Mouse (Mus musculus) urinary bladder, postnatal 4 days (tissue): ENCODE measurements at regions not wholly inside any gene's neighbourhood (a gene's known extent, or its start where the extent isn't known, plus 50 kb on each side); places are given as distances from the start of the nearest gene placed in this dataset.

ENCODE experiments used
- DNase-seq, 2 experiments: peaks; one replicate each; pipeline ENCODE4 v3.0.0; 2021 to 2022; ENCODE audit warnings: low spot score in 2 of 2

DNA sequence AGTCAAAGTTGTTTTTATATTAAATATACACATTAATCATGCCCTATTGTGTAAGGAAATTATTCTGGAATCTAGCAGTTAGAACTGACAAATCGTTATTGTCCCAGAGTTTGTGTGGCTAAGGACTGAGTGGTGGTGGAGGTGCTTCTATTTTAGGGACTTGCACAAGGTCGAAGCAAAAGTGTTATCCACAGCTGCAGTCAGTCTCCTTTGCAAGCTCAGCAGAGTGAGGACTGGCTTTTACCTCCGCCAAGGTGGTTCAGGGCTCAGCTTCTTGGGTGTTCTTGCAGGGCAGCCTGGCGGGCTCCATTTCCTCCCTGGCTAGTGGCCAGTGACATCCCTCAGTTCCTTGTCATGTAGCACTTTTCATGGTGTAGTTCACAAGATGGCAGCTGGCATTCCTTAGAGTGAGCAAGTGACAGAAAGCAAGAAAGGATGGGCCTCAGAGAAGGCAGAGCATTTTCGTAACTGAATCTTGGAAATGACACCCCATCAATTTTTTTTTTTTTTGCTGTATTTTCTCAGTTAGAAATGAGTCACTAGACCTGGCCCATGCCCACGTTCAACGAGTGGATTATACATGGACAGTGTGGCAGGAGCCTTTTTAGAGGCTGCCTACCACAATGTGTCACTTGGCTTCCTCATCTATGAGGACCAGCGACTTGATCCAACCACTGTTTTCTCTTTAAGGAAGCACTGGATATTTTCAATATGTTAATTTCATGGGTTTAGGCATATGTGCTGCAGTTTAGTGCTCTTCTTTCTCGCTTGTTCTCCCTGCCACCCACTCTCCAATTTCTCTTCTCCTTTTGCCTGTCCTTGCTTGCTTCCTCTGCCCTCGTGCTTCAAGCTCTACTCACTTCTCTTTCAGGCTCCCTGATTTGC, 129.1 kb upstream of the Zeb2 start:
- DNase-seq = no peak

- no peak for DNase-seq
Observed at GRCm38 (mm10) chr2:45245506-45245905, 128.3 kb upstream of the Zeb2 start.

DNA sequence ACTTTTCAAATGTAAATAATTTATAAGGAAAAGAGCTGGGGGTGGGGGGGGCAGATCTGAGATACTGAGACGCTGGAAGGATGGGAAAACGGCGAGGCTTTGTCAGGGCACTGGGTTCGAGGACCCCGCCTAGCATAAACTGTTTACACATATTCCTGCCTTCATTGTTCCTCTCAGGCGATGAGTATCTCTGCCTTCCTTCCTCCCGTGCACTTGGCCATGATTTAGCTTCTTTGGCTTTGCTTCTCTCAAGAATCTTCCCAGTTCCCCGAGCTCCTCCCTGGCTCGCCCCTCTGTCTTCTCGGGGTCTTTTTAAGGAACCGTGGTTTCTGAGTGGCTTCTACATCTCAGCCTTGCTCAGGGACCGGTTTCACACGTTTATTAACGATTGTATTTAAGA, 127.3 kb upstream of the Zeb2 start:
- no peak for DNase-seq

GRCm38 (mm10) chr2:45239501-45240292, 122.5 kb upstream of the Zeb2 start:
- DNase-seq = no peak

DNA sequence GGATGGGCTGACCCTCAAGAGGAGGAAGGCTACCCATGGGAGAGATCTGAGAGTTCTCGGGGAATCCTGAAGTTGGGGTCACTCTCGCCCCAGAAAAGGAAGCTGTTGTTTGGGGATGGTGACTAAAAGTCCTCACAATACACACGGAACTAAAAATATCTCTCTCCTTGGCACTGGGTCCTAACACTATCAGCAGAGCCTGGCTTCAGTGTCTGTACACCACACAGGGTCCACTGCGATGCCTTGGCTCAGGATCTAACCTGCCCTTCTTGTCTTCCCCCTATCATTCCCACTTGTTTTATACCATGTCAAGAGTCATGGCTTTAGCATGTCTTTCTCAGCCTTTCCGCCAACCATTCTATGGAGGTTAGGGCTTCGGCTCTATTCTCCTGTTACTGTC, 121.8 kb upstream of the Zeb2 start:
- no peak for DNase-seq

DNA sequence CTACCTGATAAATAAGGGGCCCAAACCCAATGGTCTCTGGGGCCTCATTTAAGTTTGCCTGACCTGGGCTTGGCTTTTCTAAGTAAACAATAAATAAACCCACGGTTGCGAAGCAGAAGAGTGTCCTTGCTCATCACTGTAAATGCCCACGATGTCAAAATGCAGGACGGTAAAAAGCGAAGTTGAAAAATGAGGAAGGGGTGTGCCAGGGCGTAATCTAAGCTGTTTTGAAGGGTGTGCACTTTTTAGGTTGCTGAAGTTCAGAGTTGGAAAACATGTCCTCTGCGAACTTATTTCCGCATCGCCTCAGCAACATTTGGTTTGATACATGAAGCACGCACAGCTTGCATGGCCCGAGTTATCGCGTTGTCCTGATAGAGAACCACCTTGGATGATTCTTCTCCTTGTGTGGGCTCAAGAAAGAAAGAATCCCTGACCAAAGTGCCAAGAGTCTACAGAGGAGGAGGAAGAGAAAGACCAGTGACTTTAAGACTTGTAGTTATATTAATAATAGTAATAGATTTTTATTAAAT, 119.0 kb upstream of the Zeb2 start:
- no peak for DNase-seq

GRCm38 (mm10) chr2:45234148-45234547, 117.0 kb upstream of the Zeb2 start:
- DNase-seq = no peak

DNA sequence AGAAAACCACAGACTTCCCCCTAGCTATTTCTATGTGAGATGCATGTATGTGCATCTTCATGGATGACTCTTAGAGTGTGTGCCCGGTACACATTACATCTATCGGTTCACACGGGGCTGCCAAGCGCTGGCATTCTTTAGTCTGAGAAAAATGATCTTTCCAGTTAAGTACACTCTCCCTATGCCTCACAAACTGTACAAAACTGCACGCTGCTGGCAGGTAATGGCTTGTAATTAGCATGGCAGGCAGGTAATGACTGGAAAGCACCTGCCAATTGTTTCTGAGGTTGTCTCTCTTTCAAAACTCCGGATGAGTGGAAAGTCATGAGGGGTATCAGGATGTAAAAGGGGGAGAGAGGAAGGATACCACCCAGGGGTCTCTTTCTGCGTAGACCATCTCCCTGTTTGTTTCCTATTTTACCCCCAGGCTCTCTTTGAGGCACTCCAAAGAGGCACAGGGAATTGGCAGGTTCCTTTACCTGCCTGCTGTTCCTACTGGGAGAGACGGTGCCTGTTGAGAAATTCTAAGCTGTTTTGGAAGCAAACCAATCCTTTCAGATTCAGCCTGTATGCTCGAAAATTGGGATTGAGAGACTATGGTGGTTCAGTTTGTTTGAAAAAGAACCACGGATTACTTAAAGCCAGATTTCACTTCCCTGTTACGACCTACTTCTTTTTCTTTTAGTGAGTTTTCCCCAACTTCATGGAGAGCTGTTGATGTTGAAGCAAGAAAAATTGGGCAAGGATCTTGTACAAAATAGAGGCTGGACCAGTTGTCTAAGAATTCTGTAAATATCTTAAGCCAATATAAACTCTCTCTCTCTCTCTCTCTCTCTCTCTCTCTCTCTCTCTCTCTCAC, 113.4 kb upstream of the Zeb2 start:
- DNase-seq = no peak

DNA sequence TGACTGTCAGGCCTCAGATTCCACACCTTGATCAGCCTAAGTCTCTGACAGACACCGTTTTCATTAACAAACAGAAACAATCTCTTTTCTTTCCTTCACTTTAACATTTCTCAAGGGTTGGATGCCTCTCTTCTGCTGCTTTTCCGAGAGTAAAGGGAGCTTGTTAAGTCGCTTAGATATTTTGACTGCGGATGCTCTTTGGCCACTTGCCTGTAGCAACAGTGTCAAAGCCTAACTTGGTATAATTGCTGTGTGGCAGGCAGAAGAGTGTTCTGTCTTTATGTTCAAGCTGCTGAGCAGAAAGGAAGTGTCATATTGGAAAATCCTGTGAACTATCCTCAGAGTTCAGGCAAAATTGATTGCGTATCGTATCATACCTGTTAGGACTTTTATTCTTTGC, 112.3 kb upstream of the Zeb2 start:
- no peak for DNase-seq

GRCm38 (mm10) chr2:45227276-45227944, 110.2 kb upstream of the Zeb2 start:
- no peak for DNase-seq

DNA sequence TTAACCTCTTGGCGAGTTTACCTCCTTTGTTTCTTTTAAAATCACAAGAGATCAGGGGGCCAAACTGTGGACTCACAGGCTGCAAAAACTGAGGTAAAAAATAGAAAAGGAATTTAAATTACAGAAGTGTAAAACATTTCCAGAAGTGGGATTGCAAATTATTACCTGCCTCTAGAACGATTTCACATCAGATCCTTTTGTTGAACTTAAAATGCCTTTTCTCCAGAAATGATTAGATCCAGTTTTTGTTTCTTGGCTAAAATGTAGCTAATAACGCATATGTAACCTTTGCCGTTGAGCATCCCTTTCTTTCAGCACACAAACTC, 108.8 kb upstream of the Zeb2 start:
- no peak for DNase-seq

GRCm38 (mm10) chr2:45225364-45226044, 108.3 kb upstream of the Zeb2 start:
- DNase-seq = no peak

- no peak for DNase-seq
Observed at GRCm38 (mm10) chr2:45222213-45222612, 105.0 kb upstream of the Zeb2 start.

DNA sequence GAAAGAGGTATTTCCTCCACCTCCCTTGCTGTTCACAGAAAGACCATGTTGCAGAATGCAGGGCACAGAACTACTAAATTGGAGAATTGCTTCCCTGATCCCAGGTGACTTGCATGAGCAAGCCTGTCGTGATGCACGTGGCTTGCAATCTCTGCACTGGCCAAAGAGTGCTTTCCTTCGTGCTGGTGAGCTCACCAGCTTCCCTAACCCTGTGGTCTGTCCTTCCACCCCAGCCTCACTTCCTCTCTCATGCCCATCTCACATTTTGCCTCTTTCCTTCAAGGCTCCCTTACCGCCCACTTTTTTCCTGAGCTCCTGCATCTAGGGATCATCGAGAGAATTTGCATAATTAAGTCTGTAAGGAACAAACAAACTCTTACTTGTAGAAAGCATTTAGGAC, 102.7 kb upstream of the Zeb2 start:
- no peak for DNase-seq

DNA sequence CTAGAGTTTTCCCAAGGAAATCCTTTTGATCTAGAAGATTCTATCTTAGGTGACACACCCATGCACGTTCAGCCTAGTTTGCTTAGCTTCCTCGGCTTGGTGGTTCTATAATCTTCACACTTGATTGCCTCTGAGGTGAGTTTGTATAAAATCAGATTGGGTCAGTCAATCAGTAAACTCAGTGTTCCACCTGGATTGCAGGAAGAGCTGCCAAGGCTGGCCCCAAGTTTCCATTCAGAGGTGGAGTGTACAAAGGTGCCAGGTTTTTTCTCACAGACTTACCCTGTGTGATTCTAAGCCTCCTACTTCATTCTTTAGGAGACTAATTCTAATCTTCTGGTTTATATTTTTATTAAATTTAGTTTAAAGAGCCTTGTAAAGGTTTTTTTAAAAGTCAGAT, 95.6 kb upstream of the Zeb2 start:
- no peak for DNase-seq

GRCm38 (mm10) chr2:45208526-45208925, 91.3 kb upstream of the Zeb2 start:
- no peak for DNase-seq

DNA sequence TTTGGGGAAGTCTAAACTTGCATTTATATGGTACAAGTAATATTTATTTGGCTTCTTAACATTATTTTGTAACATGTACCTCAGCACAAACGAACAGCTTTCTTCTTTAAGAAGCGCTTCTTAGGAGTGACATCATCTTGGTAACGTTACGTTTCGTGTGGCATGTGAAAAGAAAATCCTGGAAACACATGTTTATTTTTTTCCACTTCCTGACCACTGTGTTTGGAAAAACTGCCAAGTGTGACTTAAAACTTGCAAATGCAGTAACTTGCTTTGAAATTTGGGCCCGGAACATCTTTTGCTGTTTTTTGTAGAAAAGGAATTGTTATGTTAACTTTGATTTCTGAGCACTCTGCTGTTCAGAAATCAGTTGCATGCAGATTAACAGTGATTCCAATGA, 88.6 kb upstream of the Zeb2 start:
- DNase-seq = no peak

- DNase-seq = no peak
Observed at GRCm38 (mm10) chr2:45205211-45205610, 88.0 kb upstream of the Zeb2 start.

- DNase-seq = no peak
Observed at GRCm38 (mm10) chr2:45197955-45198631, 80.9 kb upstream of the Zeb2 start.

- no peak for DNase-seq
Observed at GRCm38 (mm10) chr2:45197342-45197741, 80.1 kb upstream of the Zeb2 start.
